Mouse (Mus musculus) kidney, adult 8-10 months (tissue): Measurements from ENCODE around the gene Olfr154.
"Not testable (repeated sequence)": the region's sequence is repeated elsewhere in the genome, so short reads cannot be mapped to it uniquely, and the experiment has no call there.

ENCODE experiments used
- DNase-seq, 2 experiments: peaks; one replicate each; pipeline ENCODE4 v3.0.0; 2022

Olfr154 gene

GRCm38 (mm10) chr2:85664355-85664754 lies at the start of gene Olfr154:
Gene Olfr154 (minus strand): TSS chr2:85664455.
- DNase-seq = not testable (repeated sequence)

- DNase-seq = no peak
These were observed 46.9 kb upstream of the Olfr154 start for GRCm38 (mm10) chr2:85711159-85711558.

GRCm38 (mm10) chr2:85710680-85711079 lies 46.4 kb upstream of the Olfr154 start:
- DNase-seq = not testable (repeated sequence)

GRCm38 (mm10) chr2:85689131-85689530 lies 24.9 kb upstream of the Olfr154 start, which contains the start of gene Olfr1008:
Gene Olfr1008 (plus strand): TSS chr2:85689431.
- no peak for DNase-seq

GRCm38 (mm10) chr2:85678667-85679066 lies 14.4 kb upstream of the Olfr154 start, which contains the start of gene Olfr1006:
Gene Olfr1006 (minus strand): TSS chr2:85678767.
- no peak for DNase-seq

- no peak for DNase-seq
These were observed 13.7 kb downstream of the Olfr154 start, which contains the start of gene Olfr1002 for GRCm38 (mm10) chr2:85650604-85651003. Gene Olfr1002 (minus strand): TSS chr2:85650704.
